Mouse (Mus musculus) heart, postnatal 25 days (tissue): ENCODE results near the gene Myl6b. TPM values are rescaled to one million over a fixed set of nuclear protein-coding genes. Genes with fewer than 3 reads are reported as not detected.

Experiments used
- DNase-seq: peaks from one replicate; pipeline ENCODE4 v3.0.0; 2022; ENCODE audit warnings: low spot score
- intact Hi-C: fragments of 180-260 bp; cut with DNase I; formaldehyde crosslinking; loops from one replicate; pipeline ENCODE4 v1.15.1; 2025
- microRNA-seq: library from miRNA; unstranded; fragments of <30 nt; microRNA quantifications from one replicate; pipeline ENCODE4 v1.2.0, GENCODE M21; 2022
- total RNA-seq, 2 experiments: library from RNA; stranded (reverse); gene quantifications; 2 replicates each; pipeline ENCODE4 v1.2.3; 2021

The Myl6b gene
- total RNA-seq, 2 experiments from 2014 or later, result 2.5 to 2.9 TPM

DNA sequence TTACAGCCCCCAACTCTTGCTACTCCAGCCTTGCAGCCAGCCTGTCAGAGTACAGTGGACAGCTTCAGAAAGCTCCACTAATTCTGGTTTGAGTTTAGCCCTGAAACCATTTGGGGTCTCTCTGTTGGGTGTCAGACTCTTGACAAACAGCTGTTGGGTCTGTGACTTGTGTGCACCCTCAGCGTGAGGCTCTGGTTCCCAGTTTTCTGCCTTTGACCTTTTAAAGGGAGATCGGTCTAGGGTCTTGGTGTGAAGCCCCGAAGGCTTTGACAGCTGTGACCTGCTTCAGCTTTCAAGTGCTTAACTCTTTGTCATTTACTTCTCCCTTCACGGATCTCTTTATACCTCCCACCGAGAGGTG is 38.2 kb downstream of the Myl6b start:
- intact Hi-C loops, result loop anchor here (2.0 to 5.0 kb wide), 2 partner anchors 33 to 67 kb away; partner anchors contain the start of gene Esyt1
- DNase-seq, result no peak

- intact Hi-C loops, result loop anchor here (2.0 to 5.0 kb wide), 4 partner anchors 33 to 122 kb away; partner anchors contain the start of genes Cs and Esyt1
- DNase-seq, result peak; percentile 20
Measured at GRCm38 (mm10) chr10:128459409-128460269, 38.8 kb downstream of the Myl6b start.

- DNase-seq, result peak; percentile 73
- intact Hi-C loops, result loop anchor here (2.0 to 5.0 kb wide), 2 partner anchors 78 to 122 kb away; partner anchors contain the start of gene Cs
Measured at GRCm38 (mm10) chr10:128458719-128459408, 39.6 kb downstream of the Myl6b start, which contains the start of gene Smarcc2. TSS of gene Smarcc2 (plus strand) at chr10:128459248.

GRCm38 (mm10) chr10:128458348-128458718 is 40.2 kb downstream of the Myl6b start:
- intact Hi-C loops, result loop anchor here (2.0 to 5.0 kb wide), 2 partner anchors 78 to 121 kb away; partner anchors contain the start of gene Cs
- DNase-seq, result peak; percentile 77

- DNase-seq, result no peak
- intact Hi-C loops, result loop anchor here (2.0 to 5.0 kb wide), 2 partner anchors 79 to 120 kb away; partner anchors contain the start of gene Cs
Measured at GRCm38 (mm10) chr10:128457676-128458075, 40.8 kb downstream of the Myl6b start.

DNA sequence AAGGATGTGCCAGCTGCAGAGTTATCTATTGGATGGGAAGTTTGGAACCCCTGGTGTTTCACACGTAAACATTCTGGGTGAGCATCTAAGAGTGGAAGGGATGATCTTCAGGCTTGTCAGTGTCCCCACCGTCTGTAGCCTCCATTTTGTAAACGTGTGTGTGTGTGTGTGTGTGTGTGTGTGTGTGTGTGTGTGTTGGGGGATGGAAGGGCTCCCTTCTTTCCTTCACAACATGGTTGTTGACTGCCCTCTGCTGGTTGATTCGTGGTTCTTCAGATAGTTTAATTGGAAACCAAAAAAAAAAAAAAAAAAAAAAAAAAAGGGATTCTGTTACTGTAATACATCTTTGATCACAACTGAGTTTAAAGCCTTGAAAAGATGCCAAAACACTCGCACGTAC is 43.2 kb downstream of the Myl6b start:
- intact Hi-C loops, result loop anchor here (2.0 to 5.0 kb wide), 2 partner anchors 46 to 118 kb away; partner anchors contain the start of gene Cs
- DNase-seq, result no peak

GRCm38 (mm10) chr10:128454471-128454870 is 44.0 kb downstream of the Myl6b start:
- DNase-seq, result no peak
- intact Hi-C loops, result loop anchor here (2.0 kb wide), 1 partner anchor 46 kb away; no protein-coding TSS in a partner anchor

- no peak for DNase-seq
- intact Hi-C loops, result no loop called here
Measured at GRCm38 (mm10) chr10:128451014-128451413, 47.5 kb downstream of the Myl6b start.

- intact Hi-C loops, result loop anchor here (2.0 kb wide), 1 partner anchor 67 kb away; no protein-coding TSS in a partner anchor
- DNase-seq, result no peak
Measured at GRCm38 (mm10) chr10:128445407-128445806, 53.1 kb downstream of the Myl6b start.

DNA sequence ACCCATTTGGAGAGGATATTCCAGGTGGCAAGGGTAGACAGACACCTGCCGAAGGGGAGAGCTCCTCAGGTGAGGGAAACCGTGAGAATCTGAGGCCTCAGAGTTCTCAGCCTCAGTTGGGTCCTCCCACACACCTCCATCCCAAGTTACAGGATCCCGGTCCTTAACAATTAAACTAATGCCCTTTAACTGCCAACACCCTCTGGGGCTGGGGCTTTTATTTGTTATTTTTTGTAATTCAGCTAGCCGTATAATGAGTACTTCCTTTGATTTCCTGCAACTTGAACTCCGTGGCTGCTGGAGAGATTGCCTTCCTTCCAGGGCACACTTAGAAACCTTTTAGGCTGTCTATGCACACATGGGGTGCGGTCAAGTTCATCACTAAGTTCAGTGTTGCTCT is 54.1 kb downstream of the Myl6b start:
- DNase-seq, result no peak
- intact Hi-C loops, result loop anchor here (2.0 kb wide), 1 partner anchor 66 kb away; no protein-coding TSS in a partner anchor

Small RNAs within 50 kb of the gene (microRNA-seq; reads per million reads assigned to microRNA genes)
- gene Mir6916, result not detected
- gene Mir8105, result 1.9 reads per million

Other genes starting within 250 kb of the Myl6b start
- gene Apon, start 244.6 kb downstream of the Myl6b start, total RNA-seq, result under 1 TPM in 1 of 2 experiments, not detected in 1; 0.18 TPM
- gene Apof, start 230.0 kb downstream of the Myl6b start, total RNA-seq, result not detected
- gene Stat2, start 228.1 kb downstream of the Myl6b start, total RNA-seq, result 10 to 100 TPM; 11.7 to 12.3 TPM
- under 1 TPM in 1 of 2 experiments, not detected in 1; 0.18 TPM for gene Il23a, start 199.9 kb downstream of the Myl6b start, total RNA-seq
- gene Pan2, start 195.3 kb downstream of the Myl6b start, total RNA-seq, result 1 to 10 TPM; 8.2 to 9.4 TPM
- 10 to 100 TPM; 58.9 to 62.5 TPM for gene Cnpy2, start 176.2 kb downstream of the Myl6b start, total RNA-seq
- 1,000 to 10,000 TPM; 1,194 to 1,233 TPM for gene Cs, start 161.0 kb downstream of the Myl6b start, total RNA-seq
- gene Coq10a, start 129.7 kb downstream of the Myl6b start, total RNA-seq, result 100 to 1,000 TPM; 272 to 314 TPM
- 10 to 100 TPM; 43.7 to 51.0 TPM for gene Ankrd52, start 121.6 kb downstream of the Myl6b start, total RNA-seq
- gene Slc39a5, start 97.5 kb downstream of the Myl6b start, total RNA-seq, result not detected
- 10 to 100 TPM; 44.4 to 46.8 TPM for gene Nabp2, start 87.2 kb downstream of the Myl6b start, total RNA-seq
- gene Rnf41, start 87.0 kb downstream of the Myl6b start, total RNA-seq, result 10 to 100 TPM; 16.0 to 16.5 TPM
- gene Smarcc2, start 39.4 kb downstream of the Myl6b start, total RNA-seq, result 10 to 100 TPM; 75.8 to 78.4 TPM
- 100 to 1,000 TPM; 294 to 314 TPM for gene Myl6, start 4.5 kb downstream of the Myl6b start, total RNA-seq
- gene Esyt1, start 27.2 kb upstream of the Myl6b start, total RNA-seq, result 10 to 100 TPM; 16.8 to 19.0 TPM
- 1 to 10 TPM; 7.6 to 9.1 TPM for gene Zc3h10, start 49.1 kb upstream of the Myl6b start, total RNA-seq
- 1,000 to 10,000 TPM; 1,495 to 1,582 TPM for gene Rpl41, start 50.6 kb upstream of the Myl6b start, total RNA-seq
- gene Pa2g4, start 67.3 kb upstream of the Myl6b start, total RNA-seq, result 10 to 100 TPM; 45.8 to 48.6 TPM
- gene Erbb3, start 91.0 kb upstream of the Myl6b start, total RNA-seq, result 1 to 10 TPM; 8.3 to 8.6 TPM
- gene Rps26, start 128.1 kb upstream of the Myl6b start, total RNA-seq, result 100 to 1,000 TPM; 253 to 266 TPM
- 1 to 10 TPM in 1 of 2 experiments, under 1 TPM in 1; 0.52 to 1.2 TPM for gene Ikzf4, start 147.3 kb upstream of the Myl6b start, total RNA-seq
- gene Suox, start 175.4 kb upstream of the Myl6b start, total RNA-seq, result 10 to 100 TPM; 22.1 to 23.1 TPM
- 10 to 100 TPM; 68.9 to 72.5 TPM for gene Rab5b, start 197.6 kb upstream of the Myl6b start, total RNA-seq
- under 1 TPM; 0.49 to 0.89 TPM for gene Pmel, start 205.5 kb upstream of the Myl6b start, total RNA-seq
- gene Cdk2, start 206.3 kb upstream of the Myl6b start, total RNA-seq, result 10 to 100 TPM; 12.7 to 15.7 TPM
- 10 to 100 TPM; 11.7 to 11.9 TPM for gene Dgka, start 246.2 kb upstream of the Myl6b start, total RNA-seq
- gene Pym1, start 249.2 kb upstream of the Myl6b start, total RNA-seq, result 1 to 10 TPM; 6.8 to 8.6 TPM